Comparison of ENCODE assay signal across 27 mouse cellular contexts in genomic region chr3:90381727-90382126, GRCm38 (mm10). TPM values are rescaled to one million over a fixed set of nuclear protein-coding genes. Genes with fewer than 3 reads are reported as not detected.
A peak's percentile ranks its signal among the peaks of the same experiment; 100 is the strongest.
DNase-seq lines count a peak whose midpoint lies in the region; ATAC-seq and TF ChIP-seq lines count a peak whose summit lies in the region.
"Had no signal": no experiment of that assay in that cellular context is flagged by ENCODE, and none has a peak within 500 bp of the region (broad histone marks: within the 10 kb centered on the region; RNA-seq: fewer than 3 reads in every experiment).

No protein-coding gene starts in this region.

- no peak for TF ChIP-seq POLR2A in testis, adult 2 months (IDR thresholded peaks at IDR 0.05; ENCODE audit: control insufficient read depth, low read depth, low read length)

- H3K9ac ChIP-seq in hindbrain, embryonic 11.5 days (ENCODE audit: low read depth, low read length), result no peak overlapping the region
- 0 out of 2 replicates have a peak overlapping the region, but pooled peaks have one; percentile 8 for H3K9ac ChIP-seq in ES-E14 (ENCODE audit: insufficient read depth, low read depth, low read length, poor library complexity, severe bottlenecking)
- H3K9ac ChIP-seq: embryonic facial prominence, embryonic 12.5 days; forebrain, embryonic 12.5 days; limb, embryonic 15.5 days; liver, embryonic 14.5 days; lung, embryonic 14.5 days; midbrain, embryonic 15.5 days; neural tube, embryonic 12.5 days had no signal

- no peak for ATAC-seq in hindbrain, embryonic 11.5 days (ENCODE audit: low FRiP score)
- ATAC-seq: CD4-positive, CD25-positive, alpha-beta regulatory T cell, adult 4 months; hindbrain, postnatal 0 days; intestine, embryonic 16.5 days; midbrain, embryonic 15.5 days had no signal

- no peaks in the 10 kb centered on the region for H3K9me3 ChIP-seq in hindbrain, embryonic 10.5 days
- no peaks in the 10 kb centered on the region for H3K9me3 ChIP-seq in hindbrain, embryonic 11.5 days (ENCODE audit: control insufficient read depth, low read length)
- no peaks in the 10 kb centered on the region for H3K9me3 ChIP-seq in ES-E14 (ENCODE audit: control insufficient read depth, insufficient read depth, low read depth, low read length)
- H3K9me3 ChIP-seq: embryonic facial prominence, embryonic 12.5 days; forebrain, embryonic 12.5 days; heart, embryonic 10.5 days; limb, embryonic 15.5 days; midbrain, embryonic 15.5 days; neural tube, embryonic 12.5 days had no signal

- peaks cover 29% of the 10 kb centered on the region for H3K36me3 ChIP-seq in hindbrain, embryonic 10.5 days
- no peaks in the 10 kb centered on the region for H3K36me3 ChIP-seq in hindbrain, embryonic 11.5 days (ENCODE audit: control insufficient read depth, insufficient read depth, low read length)
- H3K36me3 ChIP-seq in ES-E14 (ENCODE audit: control insufficient read depth, insufficient read depth, low read length, poor library complexity, severe bottlenecking), result peaks cover 2% of the 10 kb centered on the region; the same call in 1 of the 2 replicates
- no peaks in the 10 kb centered on the region for H3K36me3 ChIP-seq in testis, adult 2 months (ENCODE audit: control insufficient read depth, insufficient read depth, low read length)
- H3K36me3 ChIP-seq: midbrain, embryonic 15.5 days had no signal

- no peaks in the 10 kb centered on the region for H3K27me3 ChIP-seq in hindbrain, embryonic 10.5 days (ENCODE audit: insufficient read depth, poor library complexity, severe bottlenecking)
- H3K27me3 ChIP-seq in hindbrain, embryonic 11.5 days (ENCODE audit: control insufficient read depth, insufficient read depth, low read length), result no peaks in the 10 kb centered on the region
- no peaks in the 10 kb centered on the region for H3K27me3 ChIP-seq in testis, adult 2 months (ENCODE audit: control insufficient read depth, insufficient read depth, low read length)
- H3K27me3 ChIP-seq: embryonic facial prominence, embryonic 12.5 days; forebrain, embryonic 12.5 days; limb, embryonic 15.5 days; midbrain, embryonic 15.5 days; neural tube, embryonic 12.5 days had no signal

- H3K4me1 ChIP-seq in hindbrain, embryonic 10.5 days (replicated peaks), result peaks cover 40% of the 10 kb centered on the region
- no peaks in the 10 kb centered on the region for H3K4me1 ChIP-seq in hindbrain, embryonic 11.5 days (replicated peaks; ENCODE audit: control insufficient read depth, insufficient read depth, low read length)
- peaks cover 3 to 11% of the 10 kb centered on the region in 2 experiments; a peak in 3 of 4 replicates for H3K4me1 ChIP-seq in ES-E14 (ENCODE audit: control insufficient read depth in 2 of 2, insufficient read depth in 2 of 2, low read length in 2 of 2, poor library complexity in 1 of 2)
- H3K4me1 ChIP-seq in testis, adult 2 months (ENCODE audit: control insufficient read depth, insufficient read depth, low read length), result no peaks in the 10 kb centered on the region
- H3K4me1 ChIP-seq: neural tube, embryonic 12.5 days had no signal

- H3K4me2 ChIP-seq in hindbrain, embryonic 11.5 days (replicated peaks; ENCODE audit: low read depth, low read length), result no peak overlapping the region
- H3K4me2 ChIP-seq: embryonic facial prominence, embryonic 12.5 days; forebrain, embryonic 12.5 days; limb, embryonic 15.5 days; lung, embryonic 14.5 days; midbrain, embryonic 15.5 days; neural tube, embryonic 12.5 days had no signal

- 0 out of 2 replicates have a peak overlapping the region, but pooled peaks have one; percentile 29 for H3K27ac ChIP-seq in hindbrain, embryonic 10.5 days
- no peak overlapping the region for H3K27ac ChIP-seq in hindbrain, embryonic 11.5 days (ENCODE audit: low read depth, low read length)
- H3K27ac ChIP-seq in ES-E14 (ENCODE audit: insufficient read depth, low read depth, low read length, poor library complexity, severe bottlenecking), result no peak overlapping the region
- peak overlapping the region; percentile 72 for H3K27ac ChIP-seq in testis, adult 2 months (ENCODE audit: control insufficient read depth, insufficient read depth, low read depth, low read length)
- H3K27ac ChIP-seq: embryonic facial prominence, embryonic 12.5 days; forebrain, embryonic 12.5 days; heart, embryonic 10.5 days; hindbrain, postnatal 0 days; layer of hippocampus, adult 2 months; limb, embryonic 15.5 days; liver, embryonic 14.5 days; midbrain, embryonic 15.5 days; neural tube, embryonic 12.5 days had no signal

- no peak for TF ChIP-seq CTCF in testis, adult 2 months (IDR thresholded peaks at IDR 0.05; ENCODE audit: control insufficient read depth, insufficient read depth, insufficient replicate concordance, low read depth, low read length)

- no peak overlapping the region for H3K4me3 ChIP-seq in hindbrain, embryonic 10.5 days
- no peak overlapping the region for H3K4me3 ChIP-seq in hindbrain, embryonic 11.5 days (ENCODE audit: low read depth, low read length)
- no peak overlapping the region; a peak in 1 of 4 replicates for H3K4me3 ChIP-seq in ES-E14 (ENCODE audit: insufficient read depth in 1 of 2, low read depth in 1 of 2, low read length in 2 of 2, poor library complexity in 1 of 2, severe bottlenecking in 1 of 2)
- no peak overlapping the region for H3K4me3 ChIP-seq in testis, adult 2 months (ENCODE audit: control insufficient read depth, low read depth, low read length)
- H3K4me3 ChIP-seq: embryonic facial prominence, embryonic 12.5 days; forebrain, embryonic 12.5 days; heart, embryonic 10.5 days; layer of hippocampus, adult 2 months; limb, embryonic 15.5 days; megakaryocyte, embryonic 14.5 days; midbrain, embryonic 15.5 days; neural tube, embryonic 12.5 days had no signal

- no peak for DNase-seq in hindbrain, embryonic 10.5 days (ENCODE audit: low spot score)
- DNase-seq in hindbrain, embryonic 11.5 days (ENCODE audit: low spot score), result no peak
- no peak for DNase-seq in ES-E14 (ENCODE audit: low read depth, low spot score)
- peak; percentile 88 for DNase-seq in adrenal gland, adult 8-10 months
- no peak for DNase-seq in layer of hippocampus, postnatal 36 days
- no peak for DNase-seq in layer of hippocampus, postnatal 14 days (ENCODE audit: low spot score in 2 of 2)
- DNase-seq in layer of hippocampus, adult 18-20 months (ENCODE audit: low spot score in 2 of 2), result no peak
- DNase-seq: cerebellum, adult 9-11 months; gastrocnemius, postnatal 36 days; kidney, adult 9 months; kidney, postnatal 14 days; left cerebral cortex, postnatal 4 days; lung, embryonic 14.5 days; thymus, postnatal 25 days had no signal

- in situ Hi-C loops in ES-E14 (cut with MboI; ENCODE audit: low sequenced_read_pairs in 2 of 2, unreplicated experiment in 2 of 2), result no loop called here

- WGBS in hindbrain, embryonic 10.5 days, result 76% methylated on average over 11 of the region's 11 CpGs
- 74% methylated on average over 11 of the region's 11 CpGs for whole genome bisulfite sequencing in hindbrain, embryonic 11.5 days

TF ChIP-seq in ES-E14, 5 proteins besides CTCF, POLR2A, EP300 and RAD21:
- no peak for TF ChIP-seq CHD2 (IDR thresholded peaks at IDR 0.05; ENCODE audit: low read depth, low read length)
- TF ChIP-seq MAFK (IDR thresholded peaks at IDR 0.05; ENCODE audit: insufficient read depth, low read depth, low read length), result no peak; the same call in 1 of the 2 replicates
- no peak for TF ChIP-seq HCFC1 (IDR thresholded peaks at IDR 0.05; ENCODE audit: borderline replicate concordance, insufficient read depth, low read length)
- TF ChIP-seq ZC3H11A (IDR thresholded peaks at IDR 0.05; ENCODE audit: borderline replicate concordance, low read depth, low read length), result no peak
- TF ChIP-seq ZNF384 (IDR thresholded peaks at IDR 0.05; ENCODE audit: low read depth, low read length), result no peak

RNA-seq across cellular contexts. Expression of gene Slc27a3, which starts 8.0 kb away (rescaled TPM):
- polyA plus RNA-seq in hindbrain, embryonic 10.5 days (2016; fragmentation: Nextera tagmentation; extraction: Ambion mirVana), result 28.5 and 29.1 TPM in 2 replicates
- 13.5 and 14.8 TPM in 2 replicates for polyA plus RNA-seq in hindbrain, embryonic 11.5 days (2014; fragmentation: Nextera tagmentation; extraction: Ambion mirVana)
- total RNA-seq in ES-E14 (2012; rRNA removed), result 22.9 and 43.7 TPM in 2 replicates
- 100 to 1,000 TPM; 132 to 297 (median 196) TPM for total RNA-seq in adrenal gland, adult 8-10 months (2022)
- 17.9 and 18.9 TPM in 2 replicates for polyA plus RNA-seq in testis, adult 2 months (2012; rRNA removed)
- 10 to 100 TPM; 13.9 to 25.2 TPM for total RNA-seq in layer of hippocampus, postnatal 36 days (2021)
- 10 to 100 TPM; 15.2 to 19.1 TPM for total RNA-seq in layer of hippocampus, postnatal 14 days (2021)
- total RNA-seq in layer of hippocampus, adult 18-20 months (2021), result 10 to 100 TPM; 12.3 to 12.7 TPM

RNA-seq across cellular contexts. Expression of gene Ints3, which starts 51.7 kb away (rescaled TPM):
- 37.6 and 39.7 TPM in 2 replicates for polyA plus RNA-seq in hindbrain, embryonic 10.5 days (2016; fragmentation: Nextera tagmentation; extraction: Ambion mirVana)
- 34.2 and 34.7 TPM in 2 replicates for polyA plus RNA-seq in hindbrain, embryonic 11.5 days (2014; fragmentation: Nextera tagmentation; extraction: Ambion mirVana)
- 62.7 and 72.4 TPM in 2 replicates for total RNA-seq in ES-E14 (2012; rRNA removed)
- total RNA-seq in adrenal gland, adult 8-10 months (2022), result 100 to 1,000 TPM; 107 to 119 (median 110) TPM
- 18.3 and 19.1 TPM in 2 replicates for polyA plus RNA-seq in testis, adult 2 months (2012; rRNA removed)
- total RNA-seq in layer of hippocampus, postnatal 36 days (2021), result 10 to 100 TPM; 78.2 to 80.4 TPM
- total RNA-seq in layer of hippocampus, postnatal 14 days (2021), result 10 to 100 TPM; 60.5 to 67.0 TPM
- 10 to 100 TPM; 65.1 to 68.4 TPM for total RNA-seq in layer of hippocampus, adult 18-20 months (2021)

Comparison
In these comparisons a context has a peak if more than half of its experiments do, and no peak if none do; other contexts are left out.
1. H3K27ac ChIP-seq: peak in hindbrain, embryonic 10.5 days (single experiment) and testis, adult 2 months (single experiment); none in hindbrain, embryonic 11.5 days (single experiment) and ES-E14 (single experiment).